Mouse (Mus musculus): ENCODE measurements around the gene Tns3.

The Tns3 gene

DNA sequence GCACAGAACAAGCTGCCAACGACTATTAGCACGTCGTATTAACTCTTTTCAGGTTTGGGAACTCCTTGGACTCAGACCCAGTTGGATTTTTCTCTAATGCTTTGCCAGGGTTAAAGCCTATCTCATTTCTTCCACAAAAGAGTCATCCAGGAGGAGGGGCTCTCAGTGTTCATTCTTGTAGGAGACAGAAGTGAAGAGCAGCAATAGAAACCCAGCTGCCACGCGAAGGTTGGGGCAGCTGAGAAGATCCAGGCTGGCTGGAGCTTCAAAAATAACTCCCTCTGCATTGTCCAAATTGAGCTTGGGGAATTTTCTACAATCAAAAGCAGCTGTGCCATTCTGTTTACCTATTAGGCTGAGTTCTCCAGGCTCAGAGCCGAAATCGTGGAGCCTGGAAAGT lies 16.3 kb upstream of the Tns3 start:
- no peak for DNase-seq (ENCODE audit: low spot score)

DNA sequence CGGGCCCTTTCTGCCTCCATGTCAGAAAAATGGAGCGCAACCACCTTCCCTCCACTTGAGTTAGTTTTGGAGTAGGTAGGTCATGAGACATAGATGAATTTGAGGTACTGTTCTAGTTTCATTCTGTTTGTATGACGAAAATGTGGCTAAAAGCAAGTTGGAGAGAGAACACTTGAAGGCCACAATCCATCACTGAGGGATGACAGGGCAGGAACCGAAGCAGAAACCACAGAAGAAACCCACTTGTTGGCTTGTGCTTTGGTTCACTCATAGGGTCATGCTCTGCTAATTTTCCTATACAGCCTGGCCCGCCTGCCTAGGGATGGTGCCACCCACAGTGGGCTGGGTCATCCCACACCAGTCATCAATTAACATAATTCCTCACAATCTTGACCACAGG lies 14.9 kb upstream of the Tns3 start:
- DNase-seq (ENCODE audit: low spot score) = no peak

DNA sequence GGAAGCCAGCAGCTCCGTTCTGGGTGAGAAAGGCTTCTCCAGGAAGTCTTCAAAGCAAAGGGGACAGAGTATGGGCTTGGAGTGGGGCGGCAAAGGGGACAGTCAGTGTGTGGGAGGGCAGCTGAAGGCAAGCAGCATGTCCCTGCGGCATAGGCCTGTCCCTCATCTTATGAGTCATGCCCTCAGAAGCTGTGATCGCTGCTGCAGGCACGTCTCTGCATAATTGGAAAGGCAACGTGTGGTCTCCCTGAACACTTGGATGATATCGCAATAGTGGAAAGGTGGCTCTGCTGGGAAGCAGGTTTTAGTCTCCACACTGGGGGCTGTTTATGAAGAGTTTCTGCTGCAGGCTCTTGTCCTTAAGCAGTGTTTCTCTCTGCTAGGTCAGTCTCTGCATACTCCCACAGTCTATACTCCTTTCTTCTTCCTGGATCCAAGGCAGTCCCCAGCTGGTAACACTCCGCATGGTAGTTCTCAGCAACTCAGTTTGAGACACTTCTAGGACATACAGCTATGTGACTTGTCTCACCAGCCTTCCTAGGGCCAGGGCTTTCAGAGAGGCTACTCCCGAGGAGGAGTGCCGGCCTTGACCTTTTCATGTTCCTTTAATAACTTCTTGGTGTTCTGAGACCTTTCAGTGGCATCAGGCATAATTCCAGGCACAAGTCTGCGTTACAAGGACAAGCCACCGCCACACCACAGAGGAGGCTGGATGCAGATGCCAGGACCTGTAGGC lies 14.1 kb upstream of the Tns3 start:
- DNase-seq (ENCODE audit: low spot score) = no peak

DNA sequence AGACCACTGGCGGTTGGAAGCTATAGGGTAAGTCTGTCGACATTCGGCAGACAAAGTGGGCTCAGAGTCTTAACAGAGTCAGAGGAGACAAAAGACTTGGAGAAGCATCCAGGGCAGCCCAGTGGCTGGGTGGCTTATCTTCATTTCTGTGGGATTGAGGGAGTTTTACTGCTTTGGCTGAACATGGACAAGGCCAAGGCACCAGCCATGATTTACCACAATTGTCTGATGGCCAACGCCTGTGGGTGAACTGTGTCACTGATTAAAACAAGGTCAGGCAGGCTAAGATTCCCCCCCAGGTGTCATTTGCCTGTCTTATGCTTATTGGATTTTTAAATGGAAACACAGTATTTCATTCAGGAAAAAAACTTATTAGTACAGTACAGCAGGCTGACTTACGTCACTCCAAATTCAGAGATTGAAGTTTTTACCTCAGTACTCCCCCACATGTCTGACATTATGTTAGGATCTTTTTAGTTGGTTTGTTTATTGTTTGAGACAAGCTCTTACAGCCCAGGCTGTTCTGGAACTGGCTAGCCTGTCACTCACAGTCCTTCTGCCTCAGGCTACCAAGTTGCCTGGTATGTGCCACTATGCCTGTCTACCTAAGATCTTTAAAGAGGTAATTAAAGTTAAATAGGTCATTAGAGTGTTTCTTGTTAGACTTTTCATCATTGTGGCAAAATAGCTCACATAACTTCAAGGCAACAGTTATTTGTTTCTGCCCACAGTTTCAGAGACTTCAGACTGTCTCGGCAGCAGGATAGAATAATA lies 11.6 kb upstream of the Tns3 start:
- DNase-seq (ENCODE audit: low spot score) = no peak

DNA sequence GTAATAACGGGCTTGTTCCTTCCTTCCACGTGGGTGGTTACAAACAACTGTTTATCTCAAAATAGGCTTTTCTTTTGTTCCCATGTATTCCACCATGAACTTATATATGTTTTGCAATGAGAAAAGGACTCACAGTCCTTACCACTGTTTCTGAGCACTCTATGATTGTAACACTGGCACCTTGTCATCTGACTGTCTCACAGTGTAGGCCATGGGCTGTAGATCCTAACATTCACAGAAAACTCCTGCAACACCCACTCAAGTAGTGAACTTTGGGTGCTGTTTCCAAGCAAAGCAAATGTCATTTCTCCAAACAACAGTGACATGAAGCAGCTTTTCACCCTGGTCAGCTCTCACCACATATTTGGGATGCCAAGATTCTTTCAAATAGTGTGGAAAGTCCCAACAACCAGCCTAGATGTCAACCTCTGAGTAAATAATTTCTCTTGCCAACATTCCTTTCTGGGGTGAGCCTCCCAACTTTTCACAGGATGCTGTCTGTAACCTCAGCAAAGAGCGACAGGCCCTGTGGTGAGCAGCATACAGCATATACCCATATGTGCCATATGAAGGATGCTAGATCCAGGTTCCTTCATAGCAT lies 10.3 kb upstream of the Tns3 start:
- no peak for DNase-seq (ENCODE audit: low spot score)

DNA sequence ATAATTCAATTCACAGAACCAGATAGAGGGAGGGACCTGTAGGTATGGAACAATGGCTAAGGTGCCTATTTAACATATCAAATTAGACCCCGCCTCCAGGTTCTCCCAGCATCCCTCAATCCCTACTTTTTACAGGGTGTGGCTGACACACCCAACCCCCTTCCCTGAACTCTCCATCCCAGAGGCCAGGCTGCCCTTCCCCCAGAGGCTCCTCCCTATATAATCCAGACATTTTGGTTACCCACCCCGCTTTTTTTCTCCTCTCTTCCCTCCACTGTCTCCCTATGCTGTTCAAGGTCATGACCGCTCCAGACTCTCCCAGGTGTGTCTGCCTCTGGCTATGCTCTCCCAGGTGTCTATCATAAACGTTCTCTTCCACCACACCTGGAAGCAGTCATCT lies 7.4 kb upstream of the Tns3 start:
- DNase-seq (ENCODE audit: low spot score) = no peak

DNA sequence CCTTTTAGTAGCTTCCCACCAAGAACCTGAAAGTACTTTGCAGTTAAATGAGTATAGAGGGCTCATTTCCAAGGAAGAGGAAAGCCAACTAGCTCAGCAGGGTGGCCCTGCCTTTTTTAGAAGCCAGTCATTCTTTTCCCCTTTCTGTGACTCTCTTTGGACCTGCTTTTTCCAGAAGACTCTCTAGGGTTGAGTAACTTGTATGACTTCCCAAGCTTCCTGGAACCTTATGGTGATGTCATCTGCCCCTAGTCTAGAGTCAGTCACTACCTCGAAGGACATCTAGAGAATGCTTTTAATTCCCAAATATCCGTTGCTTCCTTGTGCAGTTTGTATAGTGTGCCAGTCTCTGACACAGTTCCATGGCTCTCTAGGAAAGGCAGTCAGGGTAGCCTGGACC lies 4.8 kb upstream of the Tns3 start:
- no peak for DNase-seq (ENCODE audit: low spot score)

DNA sequence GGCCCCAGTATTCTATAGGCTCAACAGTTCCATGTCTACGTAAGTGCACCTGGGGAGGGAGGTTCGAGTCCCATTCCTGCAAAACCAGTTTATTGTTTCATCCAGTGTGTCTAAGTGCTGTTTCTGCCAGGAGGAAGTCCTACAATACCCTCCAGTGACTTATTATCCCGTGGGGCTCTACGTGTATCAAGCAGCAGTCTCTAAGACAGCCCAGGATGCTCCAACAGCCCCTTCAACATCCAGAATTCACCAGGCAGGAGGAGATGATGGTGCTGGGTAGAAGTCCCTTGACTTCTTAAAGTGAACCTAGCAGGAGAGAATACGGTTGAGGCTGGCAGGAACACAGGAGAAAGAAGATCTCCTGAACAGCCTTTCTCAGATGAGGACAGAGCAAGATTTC lies 462 bp upstream of the Tns3 start:
- no peak for DNase-seq (ENCODE audit: low spot score)

DNA sequence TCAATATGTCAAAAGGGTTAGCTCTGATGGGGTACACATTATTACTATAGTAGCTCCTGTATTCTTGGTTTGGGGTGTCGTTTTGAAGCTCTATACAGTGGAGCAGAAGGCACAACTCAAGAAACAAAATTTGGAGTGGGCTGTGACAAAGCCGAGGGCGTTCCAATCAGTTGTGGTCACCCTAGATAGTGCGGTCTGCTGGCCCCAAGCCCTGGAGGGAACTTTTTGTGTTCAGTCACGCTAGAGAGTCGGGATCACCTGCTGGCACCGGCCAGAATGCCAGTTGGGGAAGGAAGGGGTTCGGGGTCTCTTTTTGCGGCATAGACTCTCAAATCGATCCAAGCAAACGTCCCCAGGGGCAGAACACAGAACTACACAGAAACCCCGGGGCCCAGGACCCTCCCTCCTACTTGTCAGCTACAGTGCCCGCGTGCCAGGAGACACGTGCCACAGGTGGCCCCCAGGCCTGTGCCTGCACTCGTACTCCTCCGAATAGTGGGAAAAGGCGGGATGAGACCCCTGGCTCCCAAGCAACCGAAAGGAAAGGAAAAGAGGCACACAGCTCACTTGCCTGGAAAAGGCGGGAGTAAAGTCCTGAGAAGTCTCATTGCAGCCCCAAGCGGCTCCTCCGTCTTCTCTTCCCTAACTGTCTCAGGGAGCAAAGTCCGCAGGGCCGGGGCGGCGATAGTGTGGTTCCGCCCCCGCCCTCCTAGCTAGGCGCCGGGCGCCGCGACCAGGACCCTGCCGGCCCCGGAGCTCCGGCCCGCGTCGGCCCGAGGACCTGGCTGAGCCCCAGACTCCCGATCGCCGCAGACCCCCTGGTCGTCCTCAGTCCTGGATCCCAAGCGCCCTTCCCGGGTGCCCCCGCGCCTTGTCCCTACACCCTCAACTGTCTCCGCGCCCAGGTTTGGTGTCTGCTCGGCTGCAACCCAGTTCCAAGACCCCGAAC lies 617 bp downstream of the Tns3 start:
- peak; percentile 87 for DNase-seq (ENCODE audit: low spot score)

DNA sequence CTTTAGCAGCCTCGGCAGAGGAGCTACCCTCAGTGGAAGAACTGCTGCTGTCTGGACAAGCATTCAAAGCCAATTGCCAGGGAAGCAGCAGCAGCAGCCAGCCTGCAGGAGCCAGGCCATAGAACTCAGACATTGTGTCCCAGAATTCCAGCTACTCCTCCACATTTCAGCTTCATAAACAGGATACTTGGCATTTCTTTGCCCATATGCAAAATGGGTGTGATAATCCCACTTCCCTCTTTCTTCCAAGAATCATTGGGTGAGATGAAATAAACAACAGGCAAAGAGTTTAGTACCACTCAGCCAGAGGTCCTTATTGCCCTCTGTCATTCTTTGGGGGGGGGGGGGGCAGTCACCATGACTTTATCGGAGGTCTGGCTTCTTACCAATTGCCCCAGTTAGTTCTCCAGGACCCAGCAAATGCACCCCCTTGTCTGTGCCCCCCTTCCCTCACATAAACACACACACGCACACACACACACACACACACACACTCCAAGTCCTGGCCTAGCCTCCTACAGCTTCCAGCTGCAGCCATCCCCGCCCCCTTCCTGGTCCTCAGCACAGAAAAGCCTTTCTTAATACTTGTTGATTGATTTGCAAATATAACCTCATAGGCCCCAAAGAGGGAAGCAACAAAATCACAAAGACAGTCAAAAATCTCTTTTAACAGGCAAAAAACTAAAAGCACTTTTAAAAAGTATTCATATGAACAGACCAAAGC lies 1.5 kb downstream of the Tns3 start:
- DNase-seq (ENCODE audit: low spot score) = no peak

DNA sequence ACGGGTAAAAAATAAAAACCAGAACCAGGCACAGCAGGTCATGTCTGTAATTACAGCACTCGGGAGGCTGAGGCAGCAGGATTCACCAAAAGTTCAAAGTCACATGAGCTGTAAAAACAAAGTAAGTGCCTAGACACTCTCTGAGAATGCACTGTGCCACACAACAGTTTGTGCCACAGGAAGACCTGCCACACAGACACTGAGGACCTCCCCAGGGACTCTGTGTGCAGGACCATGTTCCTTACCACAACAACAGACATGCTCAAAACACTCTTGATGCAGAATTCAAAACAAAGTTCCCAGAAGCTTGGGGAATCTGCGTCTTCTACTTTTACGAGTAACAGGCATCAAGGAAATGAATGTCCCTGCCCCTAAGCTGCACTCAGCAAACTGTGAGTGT lies 3.4 kb downstream of the Tns3 start:
- DNase-seq (ENCODE audit: low spot score) = no peak

DNA sequence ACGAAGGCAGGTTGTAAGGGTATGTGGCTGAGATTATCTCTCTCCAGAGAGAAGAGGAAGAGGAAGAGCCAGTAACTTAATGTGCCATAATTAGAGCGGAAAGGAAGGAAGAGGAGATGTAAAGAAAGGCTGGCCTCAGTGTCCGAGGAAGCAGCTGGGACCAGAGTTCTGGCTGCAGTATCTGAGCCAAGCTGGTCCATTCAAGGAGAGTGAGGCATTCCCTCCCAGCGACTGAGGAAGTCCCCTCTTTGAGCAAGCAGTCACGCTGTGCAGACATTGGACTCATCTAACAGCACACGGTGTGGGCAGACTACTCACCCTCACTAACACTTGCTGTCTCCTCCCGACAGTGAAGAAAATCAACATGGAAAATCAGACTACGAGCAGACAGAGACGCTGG lies 4.5 kb downstream of the Tns3 start:
- DNase-seq (ENCODE audit: low spot score) = no peak

DNA sequence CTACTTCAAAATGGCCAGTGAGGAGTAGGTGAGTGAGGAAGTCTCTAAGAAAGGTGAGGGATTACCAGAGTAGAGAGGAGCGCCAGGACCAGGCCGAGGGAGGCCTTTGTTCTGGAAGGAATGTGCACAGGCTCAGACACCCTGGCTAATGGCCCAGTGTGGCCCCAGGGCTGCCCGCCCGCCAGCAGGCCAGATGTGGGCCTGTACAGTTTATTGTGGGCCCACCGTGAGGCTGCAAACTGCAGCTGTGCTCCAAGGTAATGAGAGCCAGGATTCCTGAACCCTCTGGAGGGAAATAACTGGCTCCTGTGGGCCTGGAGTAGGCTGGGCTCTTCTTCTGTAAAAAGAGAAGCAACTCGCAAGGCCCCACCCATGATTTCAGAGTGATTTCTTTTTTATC lies 5.3 kb downstream of the Tns3 start:
- no peak for DNase-seq (ENCODE audit: low spot score)

DNA sequence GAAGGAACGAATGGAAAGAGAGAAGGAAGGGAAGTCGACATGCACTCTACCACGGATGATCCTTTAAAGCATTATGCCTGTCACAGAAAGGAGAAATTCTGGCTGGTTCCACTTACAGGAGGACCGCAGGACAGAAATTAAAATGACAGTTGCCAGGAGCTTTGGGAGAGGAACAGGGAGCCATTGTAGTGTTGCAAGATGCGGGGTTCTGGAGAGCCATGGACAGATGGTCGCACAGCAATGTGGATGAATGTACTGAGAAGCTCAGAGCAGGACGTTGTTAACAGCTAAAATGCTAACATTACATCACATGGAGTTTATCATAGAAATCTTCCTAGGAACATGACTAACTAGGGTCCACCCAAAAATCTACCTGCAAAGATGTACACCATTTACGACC lies 6.8 kb downstream of the Tns3 start:
- DNase-seq (ENCODE audit: low spot score) = no peak

DNA sequence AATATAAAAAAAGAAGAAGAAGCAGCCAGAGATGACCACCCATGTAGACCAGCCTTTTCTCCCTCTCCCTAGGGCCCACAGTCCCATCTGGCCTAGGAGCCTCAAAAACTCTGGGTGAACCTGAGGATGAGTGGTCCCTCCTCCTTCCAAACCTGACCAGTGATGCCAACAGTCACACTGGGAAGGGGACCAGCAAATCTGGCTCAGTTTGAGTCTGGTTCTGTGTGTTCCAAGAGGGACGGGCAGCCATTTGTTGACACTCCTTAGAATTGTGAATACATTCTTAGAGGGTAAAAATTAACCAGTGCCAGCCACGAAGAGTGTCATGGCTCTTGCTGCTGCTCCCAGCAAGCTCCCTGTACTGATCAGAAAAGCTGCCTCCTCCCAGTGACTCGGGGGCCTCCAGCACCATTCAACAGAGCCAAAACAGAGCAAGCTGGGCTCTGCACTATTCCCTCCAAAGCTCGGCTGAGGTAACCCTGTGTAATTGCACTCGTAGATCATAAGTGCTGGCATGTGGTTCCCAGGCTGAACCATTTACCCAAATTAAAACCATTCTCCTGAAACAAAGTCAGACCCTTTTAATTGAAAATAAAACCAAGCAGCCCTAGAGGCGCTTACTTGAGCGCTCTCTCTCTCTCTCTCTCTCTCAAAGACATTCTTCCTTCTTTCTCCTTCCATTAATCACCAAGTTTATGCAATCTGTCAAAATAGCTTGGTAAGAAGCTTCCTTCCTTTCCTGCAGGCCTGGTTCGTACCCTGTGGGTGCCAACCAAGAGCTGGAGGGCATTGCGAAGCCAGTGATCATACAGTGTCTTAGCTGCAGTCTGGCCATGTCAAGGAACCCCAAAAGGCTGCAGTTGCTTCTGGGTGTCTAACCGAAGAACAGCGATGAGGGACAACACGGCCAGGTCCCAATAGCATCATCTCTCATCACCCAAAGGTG lies 7.6 kb downstream of the Tns3 start:
- DNase-seq (ENCODE audit: low spot score) = no peak

DNA sequence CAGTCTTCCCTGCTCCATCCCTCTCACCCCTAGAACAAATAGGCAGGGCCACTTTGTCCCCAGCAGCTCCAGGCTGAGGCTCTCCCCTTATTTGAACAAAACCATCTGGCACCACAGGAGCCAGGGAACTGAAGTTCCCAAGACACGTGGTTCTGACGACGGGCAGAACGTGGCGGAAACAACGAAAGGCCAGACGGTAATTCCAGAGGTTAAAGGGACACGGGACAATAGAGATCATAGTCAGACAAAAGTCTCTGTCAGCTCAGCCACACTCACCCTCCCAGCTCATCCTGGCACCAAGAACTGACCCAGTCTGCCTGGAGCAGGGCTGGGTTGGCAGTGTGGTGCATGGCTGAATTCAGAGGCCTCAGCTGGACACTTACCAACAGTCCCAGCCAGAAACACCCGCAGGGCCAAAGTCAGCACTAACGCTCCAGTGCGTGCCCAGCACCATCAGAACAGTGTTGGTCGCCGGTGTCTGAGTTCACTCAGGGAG lies 10.5 kb downstream of the Tns3 start:
- DNase-seq (ENCODE audit: low spot score) = no peak

DNA sequence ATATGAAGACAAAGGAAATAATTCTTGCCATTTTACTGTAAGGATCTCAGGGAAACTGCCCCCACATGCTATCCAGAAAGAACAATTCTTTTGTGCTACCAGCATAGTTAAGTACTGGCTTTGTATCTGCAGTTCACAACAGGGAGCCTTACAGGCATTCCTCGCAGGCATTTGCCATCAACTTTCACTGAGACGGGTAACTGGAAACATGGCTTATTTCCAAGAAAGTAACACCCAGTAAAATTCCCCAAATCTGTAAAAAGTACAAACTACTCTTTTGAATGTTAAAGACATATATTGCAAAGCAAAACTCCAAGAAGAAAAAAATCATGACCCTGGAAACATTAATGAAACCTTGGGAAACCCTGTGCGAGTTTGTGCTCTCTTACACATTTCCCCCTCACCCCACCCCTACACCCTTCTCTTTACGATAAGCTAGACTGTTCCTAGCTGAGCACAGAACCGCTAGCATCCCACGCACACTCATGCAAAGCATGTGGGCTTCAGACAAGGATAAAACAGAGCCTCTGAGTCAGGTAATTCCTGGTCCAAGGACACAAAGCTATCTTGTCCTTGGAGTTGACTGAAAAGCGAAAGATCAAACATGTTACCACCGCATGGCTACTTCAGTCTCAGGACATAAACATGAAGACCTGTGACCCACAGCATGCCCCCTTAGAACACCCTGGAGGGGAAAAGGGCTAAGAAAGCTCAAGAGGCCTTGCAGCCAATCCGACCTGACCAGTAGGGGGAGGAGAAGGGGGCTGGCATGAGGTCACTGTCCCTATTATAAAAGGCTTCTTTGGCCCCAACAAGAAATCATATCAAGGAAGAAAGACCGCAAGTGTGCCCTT lies 11.3 kb downstream of the Tns3 start:
- DNase-seq (ENCODE audit: low spot score) = no peak

DNA sequence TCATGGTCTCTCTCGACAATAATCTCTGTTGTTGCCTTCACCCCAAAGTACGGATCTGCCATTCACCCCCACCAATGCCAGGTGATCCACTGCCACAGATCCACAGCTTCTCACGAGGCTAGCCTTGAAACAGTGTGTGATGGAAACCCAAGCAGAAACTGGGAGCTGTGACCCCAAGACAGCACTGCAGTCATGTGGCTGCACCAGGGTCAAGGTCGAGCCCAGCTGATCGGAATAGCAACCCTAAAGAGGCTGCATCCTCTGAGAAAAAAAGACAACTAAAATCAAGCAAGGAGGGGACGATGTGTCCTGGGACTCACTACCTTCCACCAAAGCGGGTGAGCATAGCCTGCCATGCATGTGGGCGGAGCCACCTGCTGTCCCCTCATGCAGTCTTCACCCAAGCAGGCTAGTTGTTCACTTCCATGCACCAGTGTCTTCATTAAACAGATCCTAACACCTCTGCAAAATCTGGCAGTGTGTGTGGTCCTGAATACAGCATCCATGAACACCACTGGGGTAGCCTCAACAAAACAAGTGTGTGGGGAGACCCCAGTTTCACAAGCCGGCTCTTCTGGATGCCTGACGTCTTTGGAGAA lies 12.1 kb downstream of the Tns3 start:
- DNase-seq (ENCODE audit: low spot score) = no peak

All from yolk sac, embryonic 10.5 days (tissue).